Mouse (Mus musculus): ENCODE measurements at regions not wholly inside any gene's neighbourhood (a gene's known extent, or its start where the extent isn't known, plus 50 kb on each side); places are given as distances from the start of the nearest gene placed in this dataset.

DNA sequence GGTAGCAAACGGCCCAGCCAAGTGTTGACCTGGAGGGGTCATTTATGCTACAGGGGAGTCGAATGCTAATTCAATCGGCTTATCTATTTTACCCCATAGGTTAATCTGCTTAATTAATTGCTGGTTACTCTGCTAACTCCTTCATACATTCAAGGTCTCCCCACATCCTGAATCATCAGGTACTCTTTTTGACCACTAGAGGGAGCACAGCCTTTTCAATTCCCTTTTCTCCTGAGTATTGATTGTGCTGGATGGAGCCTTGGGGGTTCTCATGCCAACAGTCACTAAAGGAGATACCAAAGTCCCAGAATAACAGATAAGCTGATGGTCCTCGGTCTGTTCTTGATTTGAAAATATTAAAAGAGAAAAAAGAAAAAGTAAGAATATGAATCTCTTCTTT is 126.8 kb downstream of the Polr2m start:
- peak; percentile 79 for DNase-seq (ENCODE audit: low spot score)

DNA sequence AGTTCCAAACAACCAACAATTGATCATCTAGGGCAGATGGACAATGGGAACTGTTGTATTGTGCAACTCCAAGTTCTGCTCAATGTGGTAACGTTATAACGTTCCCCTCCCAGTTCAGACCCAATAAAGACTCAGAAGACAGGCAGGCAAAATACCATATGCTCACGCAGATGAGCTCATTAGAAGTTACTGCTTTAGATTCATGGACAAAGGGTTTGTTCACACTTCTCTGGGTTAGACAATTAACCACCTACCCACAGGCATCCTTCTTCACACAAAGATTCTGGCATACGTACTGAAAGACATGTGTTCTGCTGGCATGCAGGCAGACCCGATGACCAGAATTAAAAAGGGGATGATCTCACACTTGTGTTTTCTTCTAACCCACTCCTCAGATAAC is 130.0 kb downstream of the Polr2m start:
- no peak for DNase-seq (ENCODE audit: low spot score)
